Mouse (Mus musculus): Measurements from ENCODE around the gene Fhit. TPM values are rescaled to one million over a fixed set of nuclear protein-coding genes. Genes with fewer than 3 reads are reported as not detected.

Gene Fhit
- polyA plus RNA-seq, 1 experiment from 2014 or later, result 5.0 TPM

Other genes starting within 250 kb of the Fhit start
- gene Gm3839, start 194.7 kb upstream of the Fhit start, polyA plus RNA-seq (2014; fragmentation: Nextera tagmentation; extraction: Ambion mirVana), result 1.8 and 1.9 TPM in 2 replicates